Mouse (Mus musculus) urinary bladder, postnatal 14 days (tissue): ENCODE measurements around the gene Car10.
A peak's percentile ranks its signal among the peaks of the same experiment; 100 is the strongest.

Source experiments
- DNase-seq: peaks from one replicate; pipeline ENCODE4 v3.0.0; 2021; ENCODE audit warnings: low spot score

Gene Car10

DNA sequence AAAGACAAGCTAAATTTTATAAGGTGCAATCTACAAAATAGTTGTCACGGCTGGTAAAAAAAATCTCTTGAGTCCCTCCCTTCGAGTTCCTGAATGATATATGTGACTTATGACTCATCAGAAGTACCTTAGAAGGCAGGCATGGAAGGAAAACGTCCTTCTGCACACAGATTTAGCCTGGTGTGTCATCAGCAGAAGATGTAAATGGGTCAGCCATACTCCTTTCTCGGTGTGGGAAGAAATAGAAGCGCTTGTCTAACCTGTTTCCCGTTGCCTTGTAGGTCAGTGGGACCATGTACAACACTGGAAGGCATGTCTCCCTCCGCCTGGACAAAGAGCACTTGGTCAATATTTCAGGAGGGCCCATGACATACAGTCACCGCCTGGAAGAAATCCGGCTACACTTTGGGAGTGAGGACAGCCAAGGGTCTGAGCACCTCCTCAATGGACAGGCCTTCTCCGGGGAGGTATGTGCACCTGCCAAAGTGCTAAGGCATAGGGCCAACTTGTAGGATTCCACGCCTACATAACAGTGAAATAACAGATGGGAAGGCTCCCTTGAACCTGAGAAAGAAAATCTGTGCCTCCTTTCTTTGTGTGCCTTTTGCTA lies 392.5 kb downstream of the Car10 start:
- no peak for DNase-seq

GRCm38 (mm10) chr11:93497896-93498295 lies 400.1 kb downstream of the Car10 start:
- DNase-seq: no peak

DNA sequence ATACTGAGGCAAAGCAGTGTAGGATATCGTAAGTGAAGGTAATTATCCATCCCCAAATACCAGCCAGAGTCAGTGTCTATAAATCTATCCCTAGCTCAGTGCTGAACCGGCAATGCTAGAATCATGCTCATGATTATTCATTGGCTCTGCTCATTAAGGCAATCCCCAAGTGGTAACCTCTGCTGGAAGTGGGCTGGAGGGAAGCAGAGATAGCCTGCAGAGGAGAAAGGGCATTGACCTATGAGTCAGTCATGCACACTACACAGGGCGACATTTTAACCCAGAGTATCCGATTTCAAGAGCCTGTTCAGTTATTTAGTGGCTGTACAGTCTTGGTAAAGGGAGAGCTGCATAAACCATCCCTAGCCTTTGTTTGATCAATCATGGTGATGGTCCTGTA lies 402.6 kb downstream of the Car10 start:
- no peak for DNase-seq

GRCm38 (mm10) chr11:93501671-93502070 lies 403.8 kb downstream of the Car10 start:
- DNase-seq: no peak

GRCm38 (mm10) chr11:93502864-93503263 lies 405.0 kb downstream of the Car10 start:
- no peak for DNase-seq

DNA sequence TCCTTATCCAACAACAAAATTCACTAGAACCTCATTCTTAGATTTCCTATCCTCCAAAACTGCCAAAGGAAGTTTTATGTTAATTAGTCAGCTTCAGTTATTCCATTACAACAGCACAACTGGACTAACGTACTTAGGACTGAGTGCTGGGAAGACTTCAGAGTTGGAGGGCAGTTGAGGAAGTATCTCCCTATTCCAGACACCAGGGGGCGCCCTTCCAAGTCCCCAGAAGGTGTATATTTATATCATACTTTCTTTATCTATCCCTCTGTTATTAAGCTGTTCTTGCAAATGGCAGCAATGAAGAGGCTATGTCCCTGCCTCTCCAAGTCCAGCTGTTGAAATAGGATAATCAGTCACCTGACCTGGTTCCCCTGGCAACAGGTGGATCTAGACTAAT lies 405.6 kb downstream of the Car10 start:
- peak; percentile 9 for DNase-seq

DNA sequence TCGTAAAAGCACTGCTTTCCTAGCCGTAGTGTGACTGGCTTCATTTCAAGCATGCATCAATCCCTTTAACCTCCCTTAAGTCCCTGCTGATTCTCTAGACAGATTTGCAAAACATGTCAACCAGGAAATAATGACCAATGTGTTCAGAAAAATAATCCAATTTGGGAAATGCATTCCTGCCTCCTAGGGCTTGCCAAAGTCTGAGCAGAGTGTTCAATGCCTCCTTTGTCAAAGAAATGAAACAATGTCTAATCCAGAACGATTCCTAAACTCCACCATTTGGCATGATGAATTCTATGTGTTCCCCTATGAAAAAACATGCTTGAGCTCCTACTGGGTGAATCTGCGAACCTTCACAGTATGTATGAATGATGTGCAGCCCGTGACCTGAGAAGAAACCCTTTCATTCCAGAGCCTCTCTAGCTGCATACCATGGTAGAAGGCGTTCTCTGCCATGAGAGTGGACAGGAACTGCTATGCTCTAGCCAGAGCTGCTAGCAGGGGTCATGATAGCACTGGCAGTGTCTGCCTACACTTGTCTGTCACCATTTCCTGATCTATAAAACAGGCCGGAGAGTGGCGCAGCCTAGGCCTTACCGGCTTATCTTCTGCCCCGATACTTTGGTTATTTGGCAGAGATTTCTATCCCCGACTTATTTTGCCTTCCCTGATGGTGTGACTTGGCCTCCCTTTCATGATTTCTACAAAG lies 411.9 kb downstream of the Car10 start:
- DNase-seq: no peak

DNA sequence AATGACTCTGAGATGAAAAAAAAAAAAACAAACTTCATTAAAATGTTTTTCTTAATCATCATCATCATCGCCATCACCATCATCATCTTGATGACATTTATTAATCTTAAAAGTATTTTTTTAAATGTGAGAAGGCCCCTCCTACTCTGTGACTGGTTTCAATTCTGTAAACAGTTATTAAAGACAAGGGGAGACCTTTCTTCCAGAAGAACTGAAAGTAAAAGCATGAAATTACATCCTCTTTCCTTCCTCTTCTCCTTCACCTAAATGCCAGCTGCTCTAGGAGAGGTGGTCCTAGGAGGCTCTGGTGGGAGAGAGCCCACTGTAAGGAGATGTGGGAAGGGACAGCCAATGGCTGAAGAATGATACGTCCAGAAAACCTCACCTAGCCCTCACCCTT lies 415.0 kb downstream of the Car10 start:
- DNase-seq: no peak

DNA sequence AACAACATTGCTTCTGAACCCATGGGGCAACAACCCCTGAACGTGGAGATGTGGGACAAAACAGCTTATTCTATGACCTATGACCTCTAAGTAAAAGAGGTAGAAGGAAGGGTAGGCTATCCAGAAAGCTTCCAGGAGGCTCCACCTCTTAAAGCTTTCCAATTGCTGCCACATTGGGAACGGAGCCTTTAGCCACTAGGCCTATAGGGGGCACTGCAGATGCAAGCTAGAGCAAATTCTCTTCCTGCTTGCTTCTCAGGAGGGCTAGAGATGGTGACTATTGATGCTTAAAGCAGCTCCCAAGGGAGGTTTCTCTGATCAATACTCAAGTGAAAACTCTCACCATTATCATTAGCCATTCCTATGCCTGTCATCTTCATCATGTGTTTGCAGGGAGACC lies 416.6 kb downstream of the Car10 start:
- no peak for DNase-seq

DNA sequence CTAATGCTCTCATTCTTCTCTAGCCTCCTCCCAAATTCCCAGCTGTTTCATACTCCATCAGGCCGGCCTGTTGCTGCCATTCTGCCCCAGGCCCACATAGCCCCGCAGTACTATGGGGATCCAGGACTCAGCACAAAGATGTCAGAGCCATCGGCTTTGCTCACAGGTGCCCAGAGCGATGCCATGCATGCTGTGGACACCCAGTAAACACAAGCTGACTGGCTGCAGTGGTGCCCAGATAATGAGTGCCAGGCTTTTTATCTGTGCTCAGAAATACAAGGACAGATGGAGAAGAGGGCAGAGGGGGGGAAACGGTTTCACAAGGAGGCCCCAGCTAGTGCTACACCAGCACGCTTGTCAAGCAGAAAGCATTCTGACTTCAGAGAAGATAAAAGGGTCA lies 417.7 kb downstream of the Car10 start:
- DNase-seq: no peak

- no peak for DNase-seq
Measured at GRCm38 (mm10) chr11:93516216-93516615, 418.4 kb downstream of the Car10 start.

DNA sequence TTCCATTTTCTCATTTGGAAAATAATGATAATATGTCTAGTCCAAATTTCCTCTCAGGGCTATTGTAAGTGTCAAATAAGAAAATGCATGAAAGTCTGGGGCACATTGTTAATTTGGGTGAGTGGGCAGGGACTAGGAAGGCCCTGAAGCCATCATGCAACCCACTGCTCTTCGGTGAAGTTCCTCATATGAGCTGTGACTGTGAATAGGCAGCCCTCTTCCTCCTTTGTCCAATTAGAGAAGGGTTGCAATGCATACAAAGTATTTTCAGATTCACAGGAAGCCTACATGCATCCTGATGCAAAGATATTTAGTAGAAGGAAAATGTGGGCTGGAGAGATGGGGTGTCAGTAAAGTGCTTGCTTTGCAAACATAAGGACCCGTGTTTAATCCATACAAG lies 419.1 kb downstream of the Car10 start:
- no peak for DNase-seq

DNA sequence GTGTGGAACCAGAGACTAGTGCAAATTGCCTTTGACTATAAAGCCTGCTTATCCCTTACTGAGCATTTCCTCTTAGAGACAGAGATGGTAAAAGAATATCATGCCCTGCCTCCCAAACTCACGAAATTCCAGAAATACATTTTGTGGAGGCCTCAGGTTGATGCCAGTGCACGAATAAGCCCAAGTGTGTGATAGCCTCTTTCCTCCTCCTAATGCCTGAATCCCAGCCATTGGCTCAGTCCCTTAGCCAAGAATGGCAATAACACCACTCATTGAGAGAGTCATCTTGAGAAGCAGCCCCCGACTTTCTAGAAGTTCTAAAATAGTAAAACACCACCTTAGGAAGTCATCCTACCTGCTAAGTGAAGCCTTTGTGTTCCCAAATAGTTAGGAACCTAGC lies 424.7 kb downstream of the Car10 start:
- no peak for DNase-seq

- no peak for DNase-seq
Measured at GRCm38 (mm10) chr11:93525921-93526320, 428.1 kb downstream of the Car10 start.

DNA sequence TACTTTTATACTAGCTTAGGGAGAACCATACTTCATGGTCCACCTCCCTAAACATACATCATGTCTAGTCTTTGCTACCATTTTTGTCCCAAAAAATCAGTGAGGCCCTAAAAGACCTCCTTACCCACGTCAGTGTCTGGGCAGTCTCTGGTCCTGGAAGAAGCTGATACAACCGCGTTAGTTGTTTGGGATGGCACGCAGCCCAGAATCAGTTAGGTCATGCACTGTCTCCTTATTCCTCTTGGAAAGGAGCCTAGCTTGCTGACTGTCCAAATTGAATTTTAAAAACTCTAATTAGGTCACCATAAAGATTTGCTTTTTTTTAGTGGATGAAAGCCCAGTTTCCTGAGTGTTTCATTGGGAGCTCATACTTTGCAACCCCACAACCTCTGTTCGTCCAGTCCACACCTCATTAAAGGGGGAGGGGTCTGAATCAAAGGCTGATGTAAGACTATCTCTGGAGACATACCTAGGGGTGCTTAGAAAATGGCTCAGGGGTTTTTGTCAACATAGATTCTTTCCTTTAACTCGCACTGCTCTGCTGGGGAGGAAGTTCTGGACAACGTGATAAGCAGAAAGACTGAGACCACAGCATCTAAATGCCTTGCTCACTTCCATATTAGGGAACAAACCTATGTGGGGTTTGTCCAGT lies 433.3 kb downstream of the Car10 start:
- DNase-seq: peak; percentile 61

GRCm38 (mm10) chr11:93536244-93536643 lies 438.4 kb downstream of the Car10 start:
- no peak for DNase-seq

DNA sequence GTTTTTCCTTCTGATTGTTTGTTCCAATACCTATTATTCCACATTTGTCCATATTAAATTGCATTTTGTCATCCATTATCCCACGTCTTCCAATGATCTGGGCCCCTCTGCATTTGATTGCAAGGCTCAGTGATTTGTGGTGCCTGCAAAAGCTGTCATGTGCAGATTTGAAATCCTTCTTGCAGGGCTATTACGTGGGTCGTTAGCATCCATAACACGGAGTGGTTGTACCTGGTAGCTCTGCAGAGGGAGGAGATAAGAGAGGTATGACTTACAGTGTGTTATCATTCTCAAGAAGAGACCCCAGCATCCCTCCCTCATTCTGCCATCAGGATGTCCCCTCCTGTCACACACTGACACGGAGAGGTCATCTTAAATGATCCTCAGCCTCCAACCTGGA lies 451.1 kb downstream of the Car10 start:
- DNase-seq: no peak

DNA sequence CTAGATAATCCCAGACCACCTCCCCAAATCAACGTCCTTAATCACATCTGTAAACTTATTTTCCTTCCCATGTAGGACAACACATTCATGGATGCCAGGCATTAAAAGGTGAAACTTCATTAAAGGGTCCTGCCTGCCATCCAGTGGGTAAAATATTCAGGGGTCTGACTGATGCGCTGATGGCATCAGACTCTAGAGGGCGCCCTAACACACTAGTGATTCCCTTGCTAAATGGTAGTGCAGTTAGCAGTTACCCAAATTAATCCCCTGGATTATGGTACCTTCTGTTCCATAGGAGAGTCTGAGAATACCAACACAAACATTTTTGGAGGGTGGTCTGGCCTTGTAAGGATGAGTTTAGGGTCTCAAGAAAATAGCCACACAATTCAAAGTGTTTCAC lies 453.1 kb downstream of the Car10 start:
- peak; percentile 5 for DNase-seq

DNA sequence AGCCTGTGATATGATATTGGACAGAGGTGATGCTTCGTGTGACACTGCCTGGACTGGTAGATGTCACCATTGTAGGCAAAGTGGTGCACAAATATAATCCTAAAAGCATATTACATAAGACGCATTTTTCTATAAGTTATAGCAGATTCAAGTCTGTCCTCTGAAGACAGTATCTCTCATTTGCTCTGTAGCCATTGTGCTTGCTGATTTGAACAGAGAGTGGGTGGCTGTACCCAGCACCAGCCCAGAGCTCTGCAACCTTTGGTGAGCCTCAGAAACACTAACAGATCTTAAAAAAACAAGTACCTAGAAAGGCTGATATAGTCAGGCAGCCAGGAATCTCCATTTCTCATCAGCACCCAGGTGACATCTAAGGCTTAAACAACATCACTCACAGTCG lies 461.3 kb downstream of the Car10 start:
- DNase-seq: no peak

DNA sequence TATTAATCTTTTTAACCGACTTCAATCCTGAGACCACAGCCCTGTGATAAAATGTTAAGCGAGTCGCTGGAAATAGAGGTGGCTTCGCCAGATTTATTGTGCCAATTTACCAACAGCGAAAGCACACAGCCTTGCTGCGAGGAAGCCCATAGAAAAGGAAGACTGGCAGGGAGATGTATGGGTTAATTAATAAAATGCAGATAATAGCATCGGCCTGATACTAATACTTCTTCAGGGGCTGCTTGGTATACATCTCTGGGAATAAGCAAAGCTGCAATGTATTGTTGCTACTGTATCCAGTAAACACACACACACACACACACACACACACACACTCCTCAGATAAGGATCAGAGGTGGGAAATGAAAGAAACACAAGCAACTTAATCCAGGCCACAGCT lies 462.7 kb downstream of the Car10 start:
- DNase-seq: no peak

DNA sequence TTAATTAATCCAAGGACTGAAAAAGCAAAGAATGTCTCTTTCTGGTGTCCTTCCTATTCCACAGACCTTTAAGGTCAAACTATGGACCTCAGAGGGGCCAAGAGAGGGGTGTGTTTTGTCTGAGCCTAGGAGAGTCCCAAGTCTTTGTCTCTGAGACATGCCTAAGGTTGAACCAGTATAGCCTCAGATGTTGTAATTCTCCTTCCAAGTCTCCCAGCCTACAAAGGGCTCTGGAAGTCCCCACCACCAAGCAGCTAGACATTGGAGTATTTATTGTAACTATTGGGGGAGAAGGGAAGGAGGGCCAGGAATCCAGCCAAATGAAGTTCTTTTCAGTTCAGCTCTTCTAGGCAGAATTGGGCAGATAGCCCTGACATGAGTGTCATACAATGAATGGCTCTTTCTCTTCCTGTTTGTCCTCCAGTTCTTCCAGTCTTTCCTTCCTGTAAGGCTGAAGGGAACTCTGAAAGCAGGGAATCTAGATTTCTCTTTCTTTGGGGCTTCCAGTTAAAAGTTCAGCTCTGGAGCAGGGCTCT lies 464.6 kb downstream of the Car10 start:
- no peak for DNase-seq

- no peak for DNase-seq
Measured at GRCm38 (mm10) chr11:93565756-93566155, 467.9 kb downstream of the Car10 start.

GRCm38 (mm10) chr11:93571917-93572641 lies 474.3 kb downstream of the Car10 start:
- no peak for DNase-seq
